Mouse (Mus musculus) ES-E14 (cell line): ENCODE measurements around the gene Krt73. TPM values are rescaled to one million over a fixed set of nuclear protein-coding genes. Genes with fewer than 3 reads are reported as not detected.
A peak's percentile ranks its signal among the peaks of the same experiment; 100 is the strongest.

Source experiments
- DNase-seq: peaks from one replicate; pipeline ENCODE4 v3.0.0-alpha.2; 2013; ENCODE audit warnings: low read depth, low spot score
- H3K27ac ChIP-seq: 2 replicates; pipeline ENCODE4 v1.5.1; 2012; ENCODE audit warnings: low read depth, mild to moderate bottlenecking, low read length, moderate library complexity, mixed read lengths; ENCODE audit not compliant: poor library complexity, insufficient read depth, severe bottlenecking
- H3K36me3 ChIP-seq: 2 replicates; pipeline ENCODE4 v1.6.1; 2012; ENCODE audit warnings: mild to moderate bottlenecking, low read length, moderate library complexity, mixed read lengths; ENCODE audit not compliant: control insufficient read depth, poor library complexity, insufficient read depth, severe bottlenecking
- H3K4me1 ChIP-seq, 2 experiments: fragments of 150-350 bp in 1 of 2; sonication (generic) in 1 of 2; 2 replicates each; pipeline ENCODE4 v1.6.1; 2012; ENCODE audit warnings: low read length in 2 of 2, mild to moderate bottlenecking in 1 of 2, mixed read lengths in 1 of 2; ENCODE audit not compliant: control insufficient read depth in 2 of 2, insufficient read depth in 2 of 2, poor library complexity in 1 of 2
- H3K4me3 ChIP-seq, 2 experiments: fragments of 150-350 bp in 1 of 2; sonication (generic) in 1 of 2; 2 replicates each; pipeline ENCODE4 v1.5.1; 2012; ENCODE audit warnings: low read length in 2 of 2, low read depth in 1 of 2, mild to moderate bottlenecking in 1 of 2, mixed read lengths in 1 of 2; ENCODE audit not compliant: insufficient read depth in 1 of 2, poor library complexity in 1 of 2, severe bottlenecking in 1 of 2
- H3K9ac ChIP-seq: 2 replicates; pipeline ENCODE4 v1.6.1; 2012; ENCODE audit warnings: low read depth, mild to moderate bottlenecking, low read length, mixed read lengths; ENCODE audit not compliant: poor library complexity, insufficient read depth, severe bottlenecking
- H3K9me3 ChIP-seq: fragments of 150-350 bp; sonication (generic); 2 replicates; pipeline ENCODE4 v1.6.1; 2012; ENCODE audit warnings: low read depth, mild to moderate bottlenecking, low read length; ENCODE audit not compliant: control insufficient read depth, insufficient read depth
- CHD2 ChIP-seq: IDR thresholded peaks from 2 replicates; pipeline ENCODE4 v1.6.1; 2014; ENCODE audit warnings: mild to moderate bottlenecking, low read depth, low read length, inconsistent platforms
- HCFC1 ChIP-seq: IDR thresholded peaks from 2 replicates; pipeline ENCODE4 v1.6.1; 2012; ENCODE audit warnings: low read length, inconsistent platforms, borderline replicate concordance; ENCODE audit not compliant: insufficient read depth
- MAFK ChIP-seq: IDR thresholded peaks from 2 replicates; pipeline ENCODE4 v1.6.1; 2014; ENCODE audit warnings: mild to moderate bottlenecking, low read depth, low read length, inconsistent platforms; ENCODE audit not compliant: insufficient read depth
- ZC3H11A ChIP-seq: IDR thresholded peaks from 2 replicates; pipeline ENCODE4 v1.6.1; 2012; ENCODE audit warnings: low read depth, mild to moderate bottlenecking, inconsistent platforms, low read length, borderline replicate concordance
- ZNF384 ChIP-seq: IDR thresholded peaks from 2 replicates; pipeline ENCODE4 v1.6.1; 2012; ENCODE audit warnings: low read depth, low read length, inconsistent platforms
- in situ Hi-C, 2 experiments: fragments of 600-800 bp; cut with MboI; formaldehyde crosslinking; loops; one replicate each; pipeline ENCODE4 v1.15.1; 2025; ENCODE audit warnings: low sequenced_read_pairs in 2 of 2, inconsistent platforms in 1 of 2; ENCODE audit not compliant: unreplicated experiment in 2 of 2
- total RNA-seq: library from RNA; depleted of rRNA; stranded (reverse); fragments of 300-350 nt; gene quantifications from 2 replicates; pipeline ENCODE4 v1.2.3, GENCODE M21; 2012

Gene Krt73
- total RNA-seq, 1 experiment = not detected

DNA sequence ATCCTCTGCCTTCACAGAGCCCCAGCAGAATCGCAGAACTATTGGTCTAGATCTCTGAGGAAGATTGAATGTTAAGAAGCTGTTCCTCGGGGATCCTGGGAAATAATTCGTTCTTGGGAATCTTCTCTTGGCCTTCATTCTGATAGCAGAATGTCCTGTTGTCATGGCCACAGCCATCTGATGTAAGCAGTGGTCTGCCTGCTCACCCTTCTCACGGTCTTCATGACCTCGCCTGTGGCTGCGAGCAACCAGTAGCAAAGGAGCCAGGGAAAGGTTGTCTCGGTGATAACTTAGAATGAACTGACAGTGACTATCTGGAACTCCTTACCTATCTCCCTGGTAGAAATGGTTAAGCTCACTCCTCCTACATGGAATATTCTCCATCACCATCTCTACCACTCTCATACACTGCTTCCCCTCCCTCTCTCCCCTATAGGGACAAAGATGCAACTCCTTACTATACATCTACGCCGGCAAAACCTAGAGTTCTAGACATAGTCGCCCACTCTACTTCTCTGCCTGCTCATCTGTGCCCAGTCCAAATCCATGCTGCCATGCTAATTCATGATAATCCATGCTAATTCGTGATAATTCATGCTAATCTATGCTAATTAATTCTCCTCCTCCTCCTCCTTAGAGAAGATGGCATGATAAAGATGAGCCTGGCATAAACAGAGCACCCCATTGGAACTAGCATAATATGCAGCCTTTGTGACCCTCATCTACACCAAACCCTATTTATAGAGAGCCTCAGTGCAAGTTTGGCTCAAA lies 1.1 kb upstream of the Krt73 start:
- no peaks in the 10 kb centered on the region for H3K9me3 ChIP-seq
- DNase-seq = no peak
- TF ChIP-seq HCFC1 (no peak), CHD2 (no peak), MAFK (no peak), ZNF384 (no peak), ZC3H11A (no peak)
- no peaks in the 10 kb centered on the region for H3K4me1 ChIP-seq
- in situ Hi-C loops = no loop called here
- no peak overlapping the region for H3K9ac ChIP-seq
- H3K4me3 ChIP-seq = no peak overlapping the region
- no peak overlapping the region for H3K27ac ChIP-seq
- no peaks in the 10 kb centered on the region for H3K36me3 ChIP-seq

DNA sequence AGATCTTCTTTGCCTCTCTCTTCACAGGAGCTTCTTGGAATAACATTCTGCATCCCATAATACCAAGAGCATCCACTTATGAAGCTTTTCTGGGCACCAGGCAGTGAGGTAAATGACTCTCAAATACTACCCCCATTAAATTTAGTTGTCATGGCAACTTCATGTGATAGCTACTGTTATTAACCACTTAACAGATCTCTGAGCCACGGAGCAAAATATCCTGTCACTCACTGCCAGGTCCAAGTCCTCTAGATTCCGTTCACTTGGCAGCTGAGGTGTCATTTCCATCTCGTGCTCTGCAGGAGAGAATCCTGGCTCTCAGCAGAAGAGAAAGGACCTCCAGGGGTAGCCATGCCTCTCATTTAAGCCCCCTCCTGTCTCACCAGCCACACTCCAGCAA lies 11.3 kb downstream of the Krt73 start:
- TF ChIP-seq HCFC1 (no peak), ZNF384 (no peak), CHD2 (no peak), MAFK (no peak), ZC3H11A (no peak)
- in situ Hi-C loops = no loop called here
- no peaks in the 10 kb centered on the region for H3K4me1 ChIP-seq
- H3K9ac ChIP-seq = no peak overlapping the region
- H3K36me3 ChIP-seq = no peaks in the 10 kb centered on the region
- H3K9me3 ChIP-seq = no peaks in the 10 kb centered on the region
- no peak overlapping the region for H3K27ac ChIP-seq
- no peak for DNase-seq
- no peak overlapping the region for H3K4me3 ChIP-seq

DNA sequence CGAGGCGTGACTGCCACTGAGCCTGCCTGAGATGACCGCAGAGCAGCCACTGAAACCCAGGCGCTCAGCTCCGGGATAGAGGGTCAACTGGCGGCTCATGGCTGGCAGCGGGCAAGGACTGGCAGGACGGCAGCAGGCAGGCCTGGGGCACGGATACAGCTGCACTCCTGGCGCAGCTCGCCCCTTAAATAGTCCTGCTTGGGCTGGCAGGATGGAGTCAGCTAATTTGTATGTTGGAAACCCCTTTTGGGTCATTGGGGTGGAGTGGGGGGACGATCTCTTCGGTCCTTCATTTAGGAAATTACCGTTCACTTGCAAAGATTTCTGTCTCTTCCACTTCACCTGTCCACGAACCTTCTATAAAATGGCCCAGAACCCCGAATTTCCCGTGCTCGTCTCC lies 15.8 kb downstream of the Krt73 start, which contains the start of gene Krt72:
Gene Krt72, minus strand, starts transcription at position 101 of the 400 bp plus-strand sequence.
- H3K9ac ChIP-seq = no peak within 1 kb of the TSS
- in situ Hi-C loops = no loop called here
- no peaks in the 10 kb centered on the region for H3K36me3 ChIP-seq
- no peak within 1 kb of the TSS for H3K27ac ChIP-seq
- no peaks in the 10 kb centered on the region for H3K4me1 ChIP-seq
- DNase-seq = no peak
- H3K4me3 ChIP-seq = peak within 1 kb of the TSS; percentile 16 to 39; a peak in 3 of 4 replicates
- no peaks in the 10 kb centered on the region for H3K9me3 ChIP-seq
- TF ChIP-seq MAFK (no peak), HCFC1 (no peak), ZNF384 (no peak), CHD2 (no peak), ZC3H11A (no peak)

DNA sequence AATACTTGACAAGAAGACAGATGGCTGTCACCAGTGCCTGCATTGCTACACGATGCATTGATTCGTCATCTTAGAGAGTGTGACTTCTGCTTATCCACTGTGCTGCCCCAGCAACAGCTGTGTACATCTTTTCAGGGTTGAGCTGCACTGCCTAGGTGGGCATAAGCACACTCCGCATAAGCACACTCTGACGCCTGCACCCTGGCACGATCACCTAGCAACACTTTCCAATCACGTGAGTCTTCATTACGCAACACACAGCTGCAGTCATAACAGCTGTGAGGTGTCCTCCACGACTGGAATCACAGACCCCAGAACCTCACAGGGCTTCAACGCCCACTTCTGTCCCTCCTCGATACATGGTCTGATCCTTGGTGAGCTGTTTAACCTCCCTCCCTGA lies 28.7 kb downstream of the Krt73 start:
- in situ Hi-C loops = loop anchor here (5.0 to 10.0 kb wide), 3 partner anchors 199 to 291 kb away; no protein-coding TSS in a partner anchor
- no peaks in the 10 kb centered on the region for H3K36me3 ChIP-seq
- H3K9me3 ChIP-seq = no peaks in the 10 kb centered on the region

More for the DNA sequence above, 28.7 kb downstream of the Krt73 start:
- Histone ChIP-seq H3K4me1 (peaks cover 0 to 7% of the 10 kb centered on the region in 2 experiments; a peak in 1 of 4 replicates), H3K27ac (no peak overlapping the region), H3K9ac (no peak overlapping the region), H3K4me3 (no peak overlapping the region)
- TF ChIP-seq CHD2 = no peak
- no peak for TF ChIP-seq ZC3H11A
- no peak for TF ChIP-seq HCFC1
- no peak for TF ChIP-seq MAFK
- TF ChIP-seq ZNF384 = no peak
- no peak for DNase-seq
